In genomic region chr2:131594871-131595270, GRCm38 (mm10) we compare ENCODE assay signal across 16 mouse cellular contexts. TPM values are rescaled to one million over a fixed set of nuclear protein-coding genes. Genes with fewer than 3 reads are reported as not detected.
"Had no signal": no experiment of that assay in that cellular context is flagged by ENCODE, and none has a peak within 500 bp of the region (broad histone marks: within the 10 kb centered on the region; RNA-seq: fewer than 3 reads in every experiment).

No protein-coding gene starts in this region.

- DNase-seq: cerebellum, adult 18-20 months; cerebellum, adult 2 months; cerebellum, adult 8-10 months; cerebellum, adult 9-10 months; cerebellum, adult 9-11 months; embryo, embryonic 11 days; forebrain, postnatal 0 days; gastrocnemius, adult 2 months; gastrocnemius, postnatal 10 days; gastrocnemius, postnatal 14 days; gastrocnemius, postnatal 25 days; gastrocnemius, postnatal 36 days; heart, adult 18-20 months; heart, adult 2 months had no signal

RNA-seq across cellular contexts. Expression of gene Adra1d, which starts 32.8 kb away (rescaled TPM):
- total RNA-seq: common myeloid progenitor, adult 5-6 weeks; granulocyte monocyte progenitor cell, adult 5-6 weeks had no signal
